8 mouse cellular contexts compared by ENCODE assay signal in genomic region chr7:6729061-6729817, GRCm38 (mm10). TPM values are rescaled to one million over a fixed set of nuclear protein-coding genes. Genes with fewer than 3 reads are reported as not detected.
DNase-seq lines count a peak whose midpoint lies in the region; ATAC-seq and TF ChIP-seq lines count a peak whose summit lies in the region.

No protein-coding gene starts in this region.

- peak; percentile 34 to 43 for DNase-seq in B cell, adult 2 months
- peak; percentile 99 for DNase-seq in brain, embryonic 14.5 days (ENCODE audit: low read depth)
- DNase-seq in heart, adult 9 months (ENCODE audit: low spot score in 2 of 2) = peak; percentile 92 to 94
- DNase-seq in kidney, adult 9 months = peak; percentile 96
- peak; percentile 95 for DNase-seq in midbrain, embryonic 14.5 days
- DNase-seq in spleen, postnatal 4 days (ENCODE audit: low spot score in 2 of 2) = peak; percentile 78 to 82

- H3K9ac ChIP-seq in limb, embryonic 13.5 days = peak overlapping the region; percentile 82
- H3K9ac ChIP-seq in midbrain, embryonic 14.5 days (replicated peaks; ENCODE audit: low read length) = peak overlapping the region; percentile 64

- H3K36me3 ChIP-seq in limb, embryonic 13.5 days = peaks cover 25% of the 10 kb centered on the region
- H3K36me3 ChIP-seq in midbrain, embryonic 14.5 days (ENCODE audit: control insufficient read depth, insufficient read depth, low read length) = peaks cover 8% of the 10 kb centered on the region; the same call in 1 of the 2 replicates

- peak overlapping the region; percentile 63 for H3K4me2 ChIP-seq in limb, embryonic 13.5 days (replicated peaks)
- H3K4me2 ChIP-seq in midbrain, embryonic 14.5 days (ENCODE audit: low read length) = peak overlapping the region; percentile 56

- H3K9me3 ChIP-seq in limb, embryonic 13.5 days = peaks cover 45% of the 10 kb centered on the region
- H3K9me3 ChIP-seq in midbrain, embryonic 14.5 days (ENCODE audit: control insufficient read depth, low read length) = peaks cover 30% of the 10 kb centered on the region

- 0 out of 2 replicates have a peak, but pooled peaks have one; percentile 26 for TF ChIP-seq CTCF in brain, embryonic 14.5 days (IDR thresholded peaks at IDR 0.05; ENCODE audit: borderline replicate concordance, extremely low read depth, insufficient read depth, insufficient read length)
- no peak for TF ChIP-seq CTCF in embryonic fibroblast, embryonic 13.5 days (IDR thresholded peaks at IDR 0.05; ENCODE audit: borderline replicate concordance, insufficient read depth, low read length)

- H3K27me3 ChIP-seq in limb, embryonic 13.5 days = no peaks in the 10 kb centered on the region
- H3K27me3 ChIP-seq in midbrain, embryonic 14.5 days (ENCODE audit: control insufficient read depth, insufficient read depth, low read length) = no peaks in the 10 kb centered on the region

- 48% methylated on average over 37 of the region's 37 CpGs for whole genome bisulfite sequencing in limb, embryonic 13.5 days
- 50% methylated on average over 37 of the region's 37 CpGs for WGBS in midbrain, embryonic 14.5 days

- TF ChIP-seq POLR2A in brain, embryonic 14.5 days (IDR thresholded peaks at IDR 0.05; ENCODE audit: borderline replicate concordance, extremely low read depth, insufficient read depth, insufficient read length, poor library complexity, severe bottlenecking) = no peak
- TF ChIP-seq POLR2A in embryonic fibroblast, embryonic 13.5 days (IDR thresholded peaks at IDR 0.05; ENCODE audit: low read depth, low read length) = no peak; the same call in none of the 2 replicates

- H3K4me1 ChIP-seq in embryonic fibroblast, embryonic 13.5 days (ENCODE audit: control insufficient read depth, insufficient read depth, low read length) = no peaks in the 10 kb centered on the region
- peaks cover 4% of the 10 kb centered on the region; the same call in 1 of the 2 replicates for H3K4me1 ChIP-seq in limb, embryonic 13.5 days
- no peaks in the 10 kb centered on the region for H3K4me1 ChIP-seq in midbrain, embryonic 14.5 days (ENCODE audit: control insufficient read depth, insufficient read depth, low read length)

- H3K4me3 ChIP-seq in embryonic fibroblast, embryonic 13.5 days (ENCODE audit: insufficient read depth, low read length) = peak overlapping the region; percentile 66
- peak overlapping the region; percentile 65 for H3K4me3 ChIP-seq in limb, embryonic 13.5 days
- H3K4me3 ChIP-seq in midbrain, embryonic 14.5 days (replicated peaks; ENCODE audit: low read depth, low read length) = peak overlapping the region; percentile 56

- ATAC-seq in limb, embryonic 13.5 days (ENCODE audit: low FRiP score, low read depth) = peak; percentile 68
- peak; percentile 61 for ATAC-seq in midbrain, embryonic 14.5 days (ENCODE audit: low FRiP score, low TSS enrichment)

- H3K27ac ChIP-seq in embryonic fibroblast, embryonic 13.5 days (ENCODE audit: insufficient read depth, low read length) = peak overlapping the region; percentile 90
- H3K27ac ChIP-seq in limb, embryonic 13.5 days = peak overlapping the region; percentile 88
- H3K27ac ChIP-seq in midbrain, embryonic 14.5 days (replicated peaks; ENCODE audit: low read depth, low read length) = peak overlapping the region; percentile 87

RNA-seq across cellular contexts. Expression of gene Peg3, which starts 1.0 kb away (rescaled TPM):
- polyA plus RNA-seq in brain, embryonic 14.5 days (2012; rRNA removed) = 58.8 and 88.4 TPM in 2 replicates
- polyA plus RNA-seq in embryonic fibroblast, embryonic 13.5 days (2011; ENCODE audit: insufficient read length, low read depth, missing spikeins) = 69.0 and 168 TPM in 2 replicates
- 230 and 252 TPM in 2 replicates for polyA plus RNA-seq in limb, embryonic 13.5 days (2015; fragmentation: Nextera tagmentation; extraction: Ambion mirVana)
- 74.3 and 99.0 TPM in 2 replicates for polyA plus RNA-seq in midbrain, embryonic 14.5 days (2014; fragmentation: Nextera tagmentation; extraction: Ambion mirVana)

RNA-seq across cellular contexts. Expression of gene Usp29, which starts 1.1 kb away (rescaled TPM):
- polyA plus RNA-seq in brain, embryonic 14.5 days (2012; rRNA removed) = 21.1 and 38.4 TPM in 2 replicates
- polyA plus RNA-seq in embryonic fibroblast, embryonic 13.5 days (2011; ENCODE audit: insufficient read length, low read depth, missing spikeins) = 1.5 and 4.9 TPM in 2 replicates
- 13.4 and 14.9 TPM in 2 replicates for polyA plus RNA-seq in limb, embryonic 13.5 days (2015; fragmentation: Nextera tagmentation; extraction: Ambion mirVana)
- 31.6 and 35.0 TPM in 2 replicates for polyA plus RNA-seq in midbrain, embryonic 14.5 days (2014; fragmentation: Nextera tagmentation; extraction: Ambion mirVana)

RNA-seq across cellular contexts. Expression of gene Zim1, which starts 33.0 kb away (rescaled TPM):
- polyA plus RNA-seq in brain, embryonic 14.5 days (2012; rRNA removed) = 13.2 and 18.1 TPM in 2 replicates
- polyA plus RNA-seq in embryonic fibroblast, embryonic 13.5 days (2011; ENCODE audit: insufficient read length, low read depth, missing spikeins) = 9.7 and 27.0 TPM in 2 replicates
- 4.8 and 6.4 TPM in 2 replicates for polyA plus RNA-seq in limb, embryonic 13.5 days (2015; fragmentation: Nextera tagmentation; extraction: Ambion mirVana)
- polyA plus RNA-seq in midbrain, embryonic 14.5 days (2014; fragmentation: Nextera tagmentation; extraction: Ambion mirVana) = 4.3 and 10.4 TPM in 2 replicates

Comparison
In these comparisons a context has a peak if more than half of its experiments do, and no peak if none do; other contexts are left out.
1. Peak in every context shown above with its lines: DNase-seq, ATAC-seq, H3K4me3 ChIP-seq and H3K27ac ChIP-seq.
2. DNase-seq: peak in every context shown above with its lines; median percentile 99 in brain, embryonic 14.5 days; 96 in kidney, adult 9 months; 95 in midbrain, embryonic 14.5 days; 93 in heart, adult 9 months; 80 in spleen, postnatal 4 days; 38 in B cell, adult 2 months.